Mouse (Mus musculus) forebrain, embryonic 16.5 days (tissue): ENCODE results near the gene Snd1. TPM values are rescaled to one million over a fixed set of nuclear protein-coding genes. Genes with fewer than 3 reads are reported as not detected.

Source experiments
- ATAC-seq: fragments of 200-750 bp; cut with Nextera tagmentation; 2 replicates; pipeline ENCODE4 v1.8.0; 2017; ENCODE audit warnings: mild to moderate bottlenecking, moderate library complexity
- H3K27ac ChIP-seq: fragments of 300-500 bp; sonication (generic); 2 replicates; pipeline ENCODE4 v1.5.1; 2014; ENCODE audit warnings: low read length, control low read depth
- H3K27me3 ChIP-seq: fragments of 300-500 bp; sonication (generic); replicated peaks from 2 replicates; pipeline ENCODE4 v1.6.1; 2014; ENCODE audit warnings: low read length; ENCODE audit not compliant: control insufficient read depth, insufficient read depth
- H3K36me3 ChIP-seq: fragments of 300-500 bp; sonication (generic); 2 replicates; pipeline ENCODE4 v1.6.1; 2014; ENCODE audit not compliant: control insufficient read depth, insufficient read depth
- H3K4me1 ChIP-seq: fragments of 300-500 bp; sonication (generic); replicated peaks from 2 replicates; pipeline ENCODE4 v1.6.1; 2014; ENCODE audit warnings: low read length; ENCODE audit not compliant: control insufficient read depth, insufficient read depth
- H3K4me2 ChIP-seq: fragments of 300-500 bp; sonication (generic); 2 replicates; pipeline ENCODE4 v1.6.1; 2014; ENCODE audit warnings: mild to moderate bottlenecking, low read length, control low read depth
- H3K4me3 ChIP-seq: fragments of 300-500 bp; sonication (generic); replicated peaks from 2 replicates; pipeline ENCODE4 v1.5.1; 2014; ENCODE audit warnings: mild to moderate bottlenecking, low read length, control low read depth
- H3K9ac ChIP-seq: fragments of 300-500 bp; sonication (generic); replicated peaks from 2 replicates; pipeline ENCODE4 v1.6.1; 2014; ENCODE audit warnings: low read depth, low read length, control low read depth
- H3K9me3 ChIP-seq: fragments of 300-500 bp; sonication (generic); 2 replicates; pipeline ENCODE4 v1.6.1; 2016; ENCODE audit warnings: low read length; ENCODE audit not compliant: control insufficient read depth
- WGBS: fragments of 180-500 bp; shearing (Covaris S2); extraction: QIAGEN DNeasy Blood & Tissue Kit; methylation state at CpG from one replicate; pipeline ENCODE4 v1.1.7; 2014; 5-methylcytosine and 5-hydroxymethylcytosine counted together
- polyA plus RNA-seq: library from polyadenylated mRNA; unstranded; fragments of >200 nt; fragmentation: Nextera tagmentation; extraction: Ambion mirVana; gene quantifications from 2 replicates; pipeline ENCODE4 v1.2.1, GENCODE M21; 2015

The Snd1 gene
- polyA plus RNA-seq, 1 experiment from 2014 or later: 81.0 TPM

DNA sequence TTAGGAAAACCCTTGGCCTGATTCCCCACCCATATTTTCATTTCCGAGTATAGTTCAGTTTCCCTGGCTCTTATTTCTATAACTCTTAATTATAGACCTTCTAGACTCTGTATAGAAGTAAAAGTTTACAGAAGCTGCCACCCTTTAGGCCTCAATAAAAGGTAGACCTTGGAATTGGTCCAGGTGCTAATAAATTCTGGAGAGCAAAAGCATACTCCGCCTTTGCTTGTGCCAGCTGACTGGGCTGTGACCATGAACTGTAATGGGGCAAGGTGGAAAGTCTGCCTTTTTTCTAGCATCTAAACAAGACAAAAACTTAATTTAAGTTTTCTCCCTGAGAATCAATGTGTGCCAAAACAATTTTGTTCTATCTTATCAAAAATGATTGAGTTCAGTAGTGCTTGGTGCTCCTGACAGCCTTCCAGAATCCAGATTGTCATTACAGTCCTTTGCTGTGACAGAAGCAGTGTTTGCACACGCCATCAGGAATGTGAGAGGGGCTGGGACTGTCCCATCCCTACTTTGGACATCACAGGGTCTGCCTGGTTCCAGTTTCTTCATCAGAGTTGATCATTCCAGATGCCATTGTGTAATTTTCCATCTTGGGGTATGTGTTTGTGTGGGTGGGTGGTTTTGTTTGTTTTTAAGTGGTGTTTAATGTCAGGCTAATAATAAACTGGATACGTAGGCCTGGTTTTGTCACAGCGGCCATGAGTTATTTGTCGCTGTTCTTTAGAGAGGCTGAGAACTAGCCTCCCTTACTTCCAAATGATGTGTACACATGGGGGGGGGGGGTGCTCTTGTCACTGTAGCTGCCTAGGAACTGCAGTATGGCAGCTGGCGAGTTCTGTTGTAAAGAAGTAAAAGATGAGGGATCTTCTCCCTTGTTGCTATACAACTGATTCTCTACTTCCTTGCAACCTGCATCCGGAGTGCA is 206.8 kb downstream of the Snd1 start:
- no peak for ATAC-seq
- H3K4me3 ChIP-seq: no peak overlapping the region
- H3K27me3 ChIP-seq: no peaks in the 10 kb centered on the region
- H3K9ac ChIP-seq: no peak overlapping the region
- 68% methylated on average over 8 of the region's 8 CpGs for WGBS
- H3K4me1 ChIP-seq: no peaks in the 10 kb centered on the region; the same call in 1 of the 2 replicates
- no peak overlapping the region for H3K27ac ChIP-seq
- no peak overlapping the region for H3K4me2 ChIP-seq
- no peaks in the 10 kb centered on the region for H3K9me3 ChIP-seq
- H3K36me3 ChIP-seq: no peaks in the 10 kb centered on the region

DNA sequence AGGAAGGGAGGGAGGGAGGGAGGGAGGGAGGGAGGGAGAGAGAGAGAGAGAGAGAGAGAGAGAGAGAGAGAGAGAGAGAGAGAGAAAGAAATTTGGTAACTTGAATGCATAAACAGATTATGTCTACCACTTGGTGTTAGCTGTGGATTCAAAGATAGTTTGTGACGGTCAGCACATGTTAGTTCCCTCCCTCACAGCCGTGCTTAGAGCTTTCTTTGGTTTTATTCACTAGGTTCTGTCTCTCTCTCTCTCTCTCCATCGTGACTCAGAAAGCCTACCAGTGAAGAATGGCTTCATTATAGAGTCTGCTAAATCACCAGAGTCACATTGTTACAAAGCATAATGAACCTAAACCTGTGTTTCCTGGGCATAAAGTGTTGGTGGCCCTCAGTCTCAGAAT is 210.1 kb downstream of the Snd1 start:
- Histone ChIP-seq H3K36me3 (no peaks in the 10 kb centered on the region), H3K9me3 (no peaks in the 10 kb centered on the region), H3K9ac (no peak overlapping the region), H3K4me1 (no peaks in the 10 kb centered on the region; the same call in 1 of the 2 replicates), H3K27me3 (no peaks in the 10 kb centered on the region), H3K4me2 (no peak overlapping the region), H3K27ac (no peak overlapping the region), H3K4me3 (no peak overlapping the region)
- WGBS: 33% methylated on average over 3 of the region's 3 CpGs
- ATAC-seq: no peak; the same call in 1 of the 2 replicates

DNA sequence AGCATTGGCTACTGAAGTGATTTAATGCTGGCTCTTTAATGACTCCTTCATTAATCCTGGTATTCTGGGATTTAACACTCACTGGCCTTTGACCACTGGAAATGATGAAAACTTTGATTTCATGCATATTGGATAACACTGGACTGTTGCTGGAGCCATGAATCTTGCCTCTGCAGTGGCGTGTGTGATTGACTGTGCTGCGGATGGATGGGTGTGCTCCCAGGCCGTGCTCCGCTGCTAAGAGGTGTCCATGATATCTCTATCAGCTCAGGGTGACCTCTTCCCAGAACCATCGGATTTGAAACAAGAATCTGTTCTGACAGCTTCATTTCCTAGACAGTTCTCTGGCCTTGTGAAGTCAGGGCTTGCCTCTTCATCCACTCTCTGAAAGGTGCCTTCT is 210.8 kb downstream of the Snd1 start:
- no peak for ATAC-seq
- 91% methylated on average over 5 of the region's 5 CpGs for WGBS
- Histone ChIP-seq H3K36me3 (no peaks in the 10 kb centered on the region), H3K4me3 (no peak overlapping the region), H3K9ac (no peak overlapping the region), H3K27me3 (no peaks in the 10 kb centered on the region), H3K9me3 (no peaks in the 10 kb centered on the region), H3K27ac (no peak overlapping the region), H3K4me1 (no peaks in the 10 kb centered on the region; the same call in 1 of the 2 replicates), H3K4me2 (no peak overlapping the region)

DNA sequence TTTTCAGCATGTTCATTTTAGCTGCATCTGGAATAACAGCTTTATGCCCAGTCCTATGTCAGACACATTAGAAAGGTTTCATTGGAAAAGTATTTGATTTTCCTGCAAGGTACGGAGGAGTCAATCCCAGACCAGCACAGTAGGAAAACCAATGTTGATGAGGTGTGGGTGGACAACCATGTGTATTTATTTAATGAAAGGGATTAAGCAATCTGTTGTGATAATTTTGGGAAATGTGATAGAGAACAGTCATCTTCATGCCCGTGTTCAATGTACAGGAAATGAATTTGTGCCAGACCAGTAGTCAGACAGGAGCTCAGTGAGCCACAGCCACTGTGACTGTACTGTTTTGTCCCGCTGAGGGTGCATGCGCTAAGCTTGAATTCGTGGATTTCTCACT is 212.8 kb downstream of the Snd1 start:
- Histone ChIP-seq H3K27ac (no peak overlapping the region), H3K4me1 (0 out of 2 replicates have a peak, but pooled peaks cover 6% of the 10 kb centered on the region), H3K9me3 (no peaks in the 10 kb centered on the region), H3K36me3 (no peaks in the 10 kb centered on the region), H3K4me3 (no peak overlapping the region), H3K27me3 (no peaks in the 10 kb centered on the region), H3K4me2 (no peak overlapping the region), H3K9ac (no peak overlapping the region)
- WGBS: 86% methylated on average over 5 of the region's 5 CpGs
- ATAC-seq: no peak

DNA sequence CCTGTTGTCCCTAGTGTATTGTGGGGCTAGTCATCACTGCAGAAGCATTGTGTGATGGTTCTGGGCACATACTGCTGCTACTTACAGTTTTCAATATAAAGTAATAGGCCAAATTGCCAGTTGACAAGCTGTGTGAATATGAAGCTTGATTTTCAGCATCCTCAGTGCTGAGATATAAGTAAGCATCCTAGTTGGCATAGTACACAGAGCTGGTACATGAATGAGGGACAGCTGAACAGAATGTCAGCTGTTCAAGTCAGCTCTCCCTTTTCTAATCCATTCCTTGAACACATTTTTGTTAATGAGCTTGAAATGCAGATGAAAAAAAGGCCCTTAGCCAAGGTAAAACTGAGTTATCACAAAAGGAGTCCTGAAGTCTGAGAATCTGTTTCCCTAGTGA is 217.7 kb downstream of the Snd1 start:
- no peak overlapping the region for H3K9ac ChIP-seq
- no peak overlapping the region for H3K4me2 ChIP-seq
- H3K27ac ChIP-seq: peak overlapping the region; percentile 53; the same call in 1 of the 2 replicates
- no peaks in the 10 kb centered on the region for H3K9me3 ChIP-seq
- ATAC-seq: peak; percentile 67
- H3K4me3 ChIP-seq: no peak overlapping the region
- no peaks in the 10 kb centered on the region for H3K36me3 ChIP-seq
- no peaks in the 10 kb centered on the region for H3K27me3 ChIP-seq
- 0 out of 2 replicates have a peak, but pooled peaks cover 8% of the 10 kb centered on the region for H3K4me1 ChIP-seq

DNA sequence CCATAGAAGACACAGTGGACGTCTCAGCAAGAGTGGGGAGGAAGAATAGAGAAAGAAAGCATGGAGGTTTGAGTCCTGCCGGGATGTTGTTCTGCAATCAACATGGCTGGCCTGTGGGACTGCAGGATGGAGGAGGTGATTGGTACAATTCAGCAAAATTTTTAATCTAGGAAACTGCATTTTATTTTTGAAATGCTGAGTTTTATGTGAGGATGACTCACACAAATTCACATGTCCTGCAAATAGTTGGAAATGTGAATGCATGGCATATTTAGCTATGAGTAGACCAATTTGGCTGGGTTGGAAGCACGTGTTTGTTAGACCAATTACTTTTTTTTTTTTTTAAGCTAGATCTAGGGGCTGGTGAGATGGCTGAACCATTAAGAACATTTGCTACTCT is 222.3 kb downstream of the Snd1 start:
- no peak for ATAC-seq
- no peaks in the 10 kb centered on the region for H3K9me3 ChIP-seq
- no peak overlapping the region for H3K27ac ChIP-seq
- H3K4me3 ChIP-seq: no peak overlapping the region
- H3K36me3 ChIP-seq: no peaks in the 10 kb centered on the region
- 89% methylated on average over 3 of the region's 3 CpGs for WGBS
- H3K9ac ChIP-seq: no peak overlapping the region
- H3K4me2 ChIP-seq: no peak overlapping the region
- no peaks in the 10 kb centered on the region for H3K27me3 ChIP-seq
- 0 out of 2 replicates have a peak, but pooled peaks cover 8% of the 10 kb centered on the region for H3K4me1 ChIP-seq

DNA sequence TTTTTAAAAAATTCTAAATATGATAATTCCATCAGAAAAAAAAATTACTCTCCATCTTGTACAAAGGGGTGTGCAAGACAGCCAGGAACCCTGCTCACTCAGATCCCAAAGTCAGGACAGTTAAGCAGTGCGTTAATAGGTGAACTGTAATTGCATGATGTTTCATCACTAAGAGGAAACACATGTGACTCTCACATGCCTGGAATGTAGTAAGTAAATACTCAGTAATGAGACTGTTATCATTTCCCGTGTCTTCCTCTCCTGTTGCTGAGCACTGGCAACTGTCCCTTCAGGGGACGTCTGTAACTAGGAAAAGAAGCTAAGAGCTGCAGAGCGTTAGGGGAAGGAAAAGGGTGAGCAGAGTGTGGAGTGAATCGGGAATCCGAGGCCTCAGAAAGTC is 229.7 kb downstream of the Snd1 start:
- no peak overlapping the region for H3K4me2 ChIP-seq
- 60% methylated on average over 6 of the region's 6 CpGs for WGBS
- H3K27me3 ChIP-seq: no peaks in the 10 kb centered on the region
- H3K36me3 ChIP-seq: no peaks in the 10 kb centered on the region
- no peak for ATAC-seq
- H3K27ac ChIP-seq: peak overlapping the region; percentile 52; the same call in 1 of the 2 replicates
- H3K4me3 ChIP-seq: no peak overlapping the region
- no peaks in the 10 kb centered on the region for H3K9me3 ChIP-seq
- no peak overlapping the region for H3K9ac ChIP-seq
- peaks cover 29% of the 10 kb centered on the region for H3K4me1 ChIP-seq

DNA sequence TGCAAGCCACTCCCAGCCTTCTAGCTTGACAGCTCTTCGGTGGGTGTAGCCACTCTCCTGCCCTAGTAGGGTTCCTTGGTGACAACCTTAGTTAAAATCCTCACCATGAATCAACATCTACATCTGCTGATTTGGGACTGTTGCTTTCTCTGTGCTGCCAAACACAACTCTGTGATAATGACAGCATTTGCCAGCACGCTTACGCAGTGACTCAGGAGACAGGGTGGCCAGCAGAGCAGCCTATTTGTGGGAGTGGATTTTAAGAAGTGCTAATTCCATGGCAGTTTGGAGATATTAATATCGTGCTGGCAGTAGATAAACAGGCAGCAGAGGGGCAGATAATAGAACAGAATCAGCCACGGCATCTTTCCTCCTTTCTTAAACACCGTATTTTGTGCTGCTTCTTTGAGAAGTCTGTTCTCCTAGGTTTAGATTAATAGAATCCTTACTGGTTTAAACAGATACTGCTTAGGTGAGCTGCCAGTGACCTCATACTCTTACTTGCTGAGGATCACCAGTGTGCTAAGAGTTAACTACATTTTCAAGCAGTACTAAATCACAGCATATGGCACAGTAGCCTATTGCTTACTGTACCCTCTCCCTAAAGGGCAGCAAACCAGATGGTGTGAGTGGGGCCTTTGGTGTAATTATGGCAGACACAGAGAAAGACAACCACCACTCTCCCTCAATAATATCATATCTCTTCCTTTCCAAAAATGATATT is 230.6 kb downstream of the Snd1 start:
- H3K27ac ChIP-seq: peak overlapping the region; percentile 52
- no peak overlapping the region for H3K4me3 ChIP-seq
- WGBS: 39% methylated on average over 6 of the region's 6 CpGs
- no peaks in the 10 kb centered on the region for H3K27me3 ChIP-seq
- H3K4me2 ChIP-seq: no peak overlapping the region
- peaks cover 29% of the 10 kb centered on the region for H3K4me1 ChIP-seq
- ATAC-seq: peak; percentile 77
- H3K9me3 ChIP-seq: no peaks in the 10 kb centered on the region
- no peak overlapping the region for H3K9ac ChIP-seq
- no peaks in the 10 kb centered on the region for H3K36me3 ChIP-seq
